Mouse (Mus musculus): ENCODE measurements around the gene Cox4i1. TPM values are rescaled to one million over a fixed set of nuclear protein-coding genes. Genes with fewer than 3 reads are reported as not detected.

The Cox4i1 gene
- polyA plus RNA-seq, 1 experiment from 2014 or later, result 812 TPM

- no peaks in the 10 kb centered on the region for H3K27me3 ChIP-seq (ENCODE audit: control insufficient read depth, insufficient read depth, low read length)
- ATAC-seq (replicated peaks; ENCODE audit: low FRiP score), result no peak
- H3K4me2 ChIP-seq (ENCODE audit: low read depth, low read length, severe bottlenecking), result no peak within 1 kb of the TSS
- 32% methylated on average over 7 of the region's 7 CpGs for WGBS
- no peaks in the 10 kb centered on the region for H3K9me3 ChIP-seq (ENCODE audit: control insufficient read depth, low read length)
- no peak within 1 kb of the TSS for H3K9ac ChIP-seq (ENCODE audit: low read length)
- no peaks in the 10 kb centered on the region for H3K4me1 ChIP-seq (replicated peaks; ENCODE audit: control insufficient read depth, insufficient read depth, low read length)
- H3K27ac ChIP-seq (ENCODE audit: low read depth, low read length), result no peak within 1 kb of the TSS
- no peak within 1 kb of the TSS for H3K4me3 ChIP-seq (ENCODE audit: low read depth, low read length)
- no peaks in the 10 kb centered on the region for H3K36me3 ChIP-seq (ENCODE audit: control insufficient read depth, insufficient read depth, low read length)
- no peak for DNase-seq (ENCODE audit: low spot score)
These were observed 20.5 kb upstream of the Cox4i1 start, which contains the start of gene 1190005I06Rik for GRCm38 (mm10) chr8:120647532-120647931. Gene 1190005I06Rik (minus strand): TSS chr8:120647632.

- WGBS, result 91% methylated on average over 7 of the region's 7 CpGs
- H3K4me2 ChIP-seq (ENCODE audit: low read depth, low read length, severe bottlenecking), result no peak overlapping the region
- no peaks in the 10 kb centered on the region for H3K4me1 ChIP-seq (replicated peaks; ENCODE audit: control insufficient read depth, insufficient read depth, low read length)
- DNase-seq (ENCODE audit: low spot score) (no peak), ATAC-seq (replicated peaks; ENCODE audit: low FRiP score) (no peak)
- H3K36me3 ChIP-seq (ENCODE audit: control insufficient read depth, insufficient read depth, low read length), result peaks cover 3% of the 10 kb centered on the region; the same call in 1 of the 2 replicates
- no peak overlapping the region for H3K27ac ChIP-seq (ENCODE audit: low read depth, low read length)
- H3K4me3 ChIP-seq (ENCODE audit: low read depth, low read length), result no peak overlapping the region
- no peaks in the 10 kb centered on the region for H3K9me3 ChIP-seq (ENCODE audit: control insufficient read depth, low read length)
- H3K27me3 ChIP-seq (ENCODE audit: control insufficient read depth, insufficient read depth, low read length), result no peaks in the 10 kb centered on the region
- H3K9ac ChIP-seq (ENCODE audit: low read length), result no peak overlapping the region
These were observed 11.5 kb upstream of the Cox4i1 start for GRCm38 (mm10) chr8:120656322-120657052.

GRCm38 (mm10) chr8:120657415-120657814, 10.6 kb upstream of the Cox4i1 start:
- no peak overlapping the region for H3K9ac ChIP-seq (ENCODE audit: low read length)
- WGBS, result 91% methylated on average over 8 of the region's 8 CpGs
- no peak for ATAC-seq (replicated peaks; ENCODE audit: low FRiP score)
- no peak overlapping the region for H3K4me3 ChIP-seq (ENCODE audit: low read depth, low read length)
- no peak overlapping the region for H3K27ac ChIP-seq (ENCODE audit: low read depth, low read length)
- H3K27me3 ChIP-seq (ENCODE audit: control insufficient read depth, insufficient read depth, low read length), result no peaks in the 10 kb centered on the region
- no peaks in the 10 kb centered on the region for H3K4me1 ChIP-seq (replicated peaks; ENCODE audit: control insufficient read depth, insufficient read depth, low read length)
- no peak overlapping the region for H3K4me2 ChIP-seq (ENCODE audit: low read depth, low read length, severe bottlenecking)
- peaks cover 3% of the 10 kb centered on the region; the same call in 1 of the 2 replicates for H3K36me3 ChIP-seq (ENCODE audit: control insufficient read depth, insufficient read depth, low read length)
- DNase-seq (ENCODE audit: low spot score), result no peak
- H3K9me3 ChIP-seq (ENCODE audit: control insufficient read depth, low read length), result no peaks in the 10 kb centered on the region

DNA sequence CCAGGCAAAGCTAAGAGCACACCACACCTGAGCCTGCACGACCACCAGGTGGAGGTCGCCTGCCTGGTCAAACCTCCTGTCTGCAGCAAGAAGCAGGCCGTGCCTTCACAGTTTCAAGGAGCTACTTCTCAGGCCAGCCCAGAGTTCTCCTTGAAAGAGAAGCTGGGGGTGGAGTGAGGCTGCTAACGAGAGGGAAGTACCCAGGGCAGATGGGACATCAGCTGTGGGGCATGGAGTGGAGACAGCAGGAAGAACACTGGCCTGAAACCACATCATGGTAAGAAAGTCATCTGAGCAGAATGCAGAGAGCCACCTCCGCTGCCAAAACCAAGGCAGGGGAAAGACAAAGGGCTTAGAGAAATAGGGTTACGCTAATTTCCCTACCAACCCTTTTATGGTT, 3.5 kb upstream of the Cox4i1 start:
- no peak overlapping the region for H3K9ac ChIP-seq (ENCODE audit: low read length)
- H3K9me3 ChIP-seq (ENCODE audit: control insufficient read depth, low read length), result no peaks in the 10 kb centered on the region
- no peak overlapping the region for H3K4me3 ChIP-seq (ENCODE audit: low read depth, low read length)
- WGBS, result 82% methylated on average over 6 of the region's 6 CpGs
- peaks cover 9% of the 10 kb centered on the region for H3K4me1 ChIP-seq (replicated peaks; ENCODE audit: control insufficient read depth, insufficient read depth, low read length)
- H3K36me3 ChIP-seq (ENCODE audit: control insufficient read depth, insufficient read depth, low read length), result no peaks in the 10 kb centered on the region
- ATAC-seq (replicated peaks; ENCODE audit: low FRiP score) (no peak), DNase-seq (ENCODE audit: low spot score) (no peak)
- H3K27me3 ChIP-seq (ENCODE audit: control insufficient read depth, insufficient read depth, low read length), result no peaks in the 10 kb centered on the region
- H3K4me2 ChIP-seq (ENCODE audit: low read depth, low read length, severe bottlenecking), result no peak overlapping the region
- H3K27ac ChIP-seq (ENCODE audit: low read depth, low read length), result no peak overlapping the region

GRCm38 (mm10) chr8:120665726-120666455, 2.1 kb upstream of the Cox4i1 start:
- Histone ChIP-seq H3K27ac (ENCODE audit: low read depth, low read length) (no peak overlapping the region), H3K4me2 (ENCODE audit: low read depth, low read length, severe bottlenecking) (peak overlapping the region; percentile 62; the same call in 1 of the 2 replicates), H3K4me1 (replicated peaks; ENCODE audit: control insufficient read depth, insufficient read depth, low read length) (peaks cover 9% of the 10 kb centered on the region), H3K4me3 (ENCODE audit: low read depth, low read length) (peak overlapping the region; percentile 69; the same call in 1 of the 2 replicates), H3K9me3 (ENCODE audit: control insufficient read depth, low read length) (no peaks in the 10 kb centered on the region), H3K9ac (ENCODE audit: low read length) (no peak overlapping the region), H3K36me3 (ENCODE audit: control insufficient read depth, insufficient read depth, low read length) (0 out of 2 replicates have a peak, but pooled peaks cover 3% of the 10 kb centered on the region), H3K27me3 (ENCODE audit: control insufficient read depth, insufficient read depth, low read length) (no peaks in the 10 kb centered on the region)
- DNase-seq (ENCODE audit: low spot score) (no peak), ATAC-seq (replicated peaks; ENCODE audit: low FRiP score) (no peak)
- 74% methylated on average over 3 of the region's 3 CpGs for WGBS

GRCm38 (mm10) chr8:120666807-120667470, 1.1 kb upstream of the Cox4i1 start:
- H3K4me3 ChIP-seq (ENCODE audit: low read depth, low read length), result peak overlapping the region; percentile 69
- 0 out of 2 replicates have a peak, but pooled peaks cover 3% of the 10 kb centered on the region for H3K36me3 ChIP-seq (ENCODE audit: control insufficient read depth, insufficient read depth, low read length)
- no peak overlapping the region; the same call in 1 of the 2 replicates for H3K27ac ChIP-seq (ENCODE audit: low read depth, low read length)
- no peaks in the 10 kb centered on the region for H3K27me3 ChIP-seq (ENCODE audit: control insufficient read depth, insufficient read depth, low read length)
- peaks cover 9% of the 10 kb centered on the region for H3K4me1 ChIP-seq (replicated peaks; ENCODE audit: control insufficient read depth, insufficient read depth, low read length)
- no peak for DNase-seq (ENCODE audit: low spot score)
- WGBS, result 2% methylated on average over 17 of the region's 17 CpGs
- ATAC-seq (replicated peaks; ENCODE audit: low FRiP score), result no peak
- H3K9ac ChIP-seq (ENCODE audit: low read length), result peak overlapping the region; percentile 94
- peak overlapping the region; percentile 62 for H3K4me2 ChIP-seq (ENCODE audit: low read depth, low read length, severe bottlenecking)
- no peaks in the 10 kb centered on the region for H3K9me3 ChIP-seq (ENCODE audit: control insufficient read depth, low read length)

GRCm38 (mm10) chr8:120668374-120668905, 418 bp downstream of the Cox4i1 start, which contains the start of gene Emc8:
Gene Emc8 (minus strand): TSS chr8:120668573.
- H3K27me3 ChIP-seq (ENCODE audit: control insufficient read depth, insufficient read depth, low read length), result no peaks in the 10 kb centered on the region
- ATAC-seq (replicated peaks; ENCODE audit: low FRiP score), result peak; percentile 0; the same call in 1 of the 2 replicates
- no peak for DNase-seq (ENCODE audit: low spot score)
- 1% methylated on average over 48 of the region's 51 CpGs for WGBS
- peaks cover 9% of the 10 kb centered on the region for H3K4me1 ChIP-seq (replicated peaks; ENCODE audit: control insufficient read depth, insufficient read depth, low read length)
- H3K36me3 ChIP-seq (ENCODE audit: control insufficient read depth, insufficient read depth, low read length), result peaks cover 7% of the 10 kb centered on the region
- H3K9ac ChIP-seq (ENCODE audit: low read length), result peak within 1 kb of the TSS; percentile 94
- peak within 1 kb of the TSS; percentile 69 for H3K4me3 ChIP-seq (ENCODE audit: low read depth, low read length)
- peak within 1 kb of the TSS; percentile 54 for H3K27ac ChIP-seq (ENCODE audit: low read depth, low read length)
- peak within 1 kb of the TSS; percentile 62 for H3K4me2 ChIP-seq (ENCODE audit: low read depth, low read length, severe bottlenecking)
- H3K9me3 ChIP-seq (ENCODE audit: control insufficient read depth, low read length), result no peaks in the 10 kb centered on the region

GRCm38 (mm10) chr8:120671775-120672174, 3.8 kb downstream of the Cox4i1 start:
- Histone ChIP-seq H3K9ac (ENCODE audit: low read length) (no peak overlapping the region), H3K4me2 (ENCODE audit: low read depth, low read length, severe bottlenecking) (no peak overlapping the region), H3K27ac (ENCODE audit: low read depth, low read length) (no peak overlapping the region), H3K36me3 (ENCODE audit: control insufficient read depth, insufficient read depth, low read length) (peaks cover 7% of the 10 kb centered on the region), H3K27me3 (ENCODE audit: control insufficient read depth, insufficient read depth, low read length) (no peaks in the 10 kb centered on the region), H3K9me3 (ENCODE audit: control insufficient read depth, low read length) (no peaks in the 10 kb centered on the region), H3K4me3 (ENCODE audit: low read depth, low read length) (no peak overlapping the region), H3K4me1 (replicated peaks; ENCODE audit: control insufficient read depth, insufficient read depth, low read length) (peaks cover 3% of the 10 kb centered on the region)
- no peak for DNase-seq (ENCODE audit: low spot score)
- 45% methylated on average over 6 of the region's 6 CpGs for WGBS
- no peak for ATAC-seq (replicated peaks; ENCODE audit: low FRiP score)

All from forebrain, embryonic 11.5 days (tissue).